Mouse (Mus musculus) hematopoietic stem cell, adult 5-6 weeks (primary cell): ENCODE measurements around the gene Endod1. TPM values are rescaled to one million over a fixed set of nuclear protein-coding genes. Genes with fewer than 3 reads are reported as not detected.
"Not testable (repeated sequence)": the region's sequence is repeated elsewhere in the genome, so short reads cannot be mapped to it uniquely, and the experiment has no call there.

Source experiments
- ATAC-seq, 2 experiments: fragments of 125-278 bp in 1 of 2; replicated peaks in 1 of 2; 2 replicates each; pipeline ENCODE4 v1.8.0; 2016 to 2017; ENCODE audit warnings: inconsistent platforms in 2 of 2, mild to moderate bottlenecking in 2 of 2, moderate number of reproducible peaks in 2 of 2, low read depth in 1 of 2, moderate TSS enrichment in 1 of 2; ENCODE audit not compliant: low FRiP score in 2 of 2, poor library complexity in 2 of 2, severe bottlenecking in 2 of 2, insufficient read depth in 1 of 2, low TSS enrichment in 1 of 2
- total RNA-seq: library from RNA; stranded (forward); fragments of 172-1452, 232-1000 nt; gene quantifications from 2 replicates; pipeline ENCODE4 v1.2.3, GENCODE M21; 2017

The Endod1 gene
- total RNA-seq, 1 experiment from 2014 or later, result 14.4 TPM

DNA sequence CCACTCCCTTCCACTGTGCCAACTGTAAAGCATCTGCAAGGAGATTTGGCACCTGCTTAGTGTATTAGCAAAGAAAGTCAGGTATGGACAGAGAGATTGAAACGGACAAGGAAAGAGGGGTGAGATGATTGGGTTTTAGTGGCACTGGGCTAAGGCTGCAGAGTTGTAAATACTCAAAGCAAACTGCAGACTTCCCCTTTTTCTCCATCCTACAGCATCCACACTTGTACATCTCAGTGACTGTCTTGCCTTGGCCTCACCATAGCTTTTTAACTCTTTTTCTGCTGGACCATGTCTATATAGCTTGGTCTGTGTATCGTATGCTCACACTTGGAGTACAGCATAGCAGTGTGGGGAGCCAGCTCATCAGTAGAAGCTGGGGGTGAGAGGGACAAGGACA, 30.5 kb downstream of the Endod1 start:
- peak; percentile 18 to 28; a peak in 1 of 4 replicates for ATAC-seq

DNA sequence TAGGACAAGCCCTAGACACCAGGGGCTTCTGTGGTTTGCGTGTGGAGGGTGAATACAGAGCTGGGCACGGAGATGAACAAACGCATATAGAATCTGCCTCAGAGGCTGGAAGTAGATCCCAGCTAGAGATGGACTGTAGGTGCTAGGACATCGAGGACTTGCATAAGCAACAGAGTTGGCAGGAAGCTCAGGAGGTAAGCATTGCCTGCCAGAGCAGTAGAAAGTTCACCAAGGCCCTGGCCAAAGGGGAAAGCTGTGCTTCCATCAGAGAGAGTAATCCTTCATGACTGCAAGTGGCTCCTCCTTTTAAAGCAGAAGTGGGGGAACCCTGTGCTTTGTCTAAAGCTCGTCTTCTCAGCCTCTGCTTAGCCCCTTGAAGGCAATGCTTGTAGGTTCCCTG, 31.9 kb downstream of the Endod1 start:
- ATAC-seq, result no peak

DNA sequence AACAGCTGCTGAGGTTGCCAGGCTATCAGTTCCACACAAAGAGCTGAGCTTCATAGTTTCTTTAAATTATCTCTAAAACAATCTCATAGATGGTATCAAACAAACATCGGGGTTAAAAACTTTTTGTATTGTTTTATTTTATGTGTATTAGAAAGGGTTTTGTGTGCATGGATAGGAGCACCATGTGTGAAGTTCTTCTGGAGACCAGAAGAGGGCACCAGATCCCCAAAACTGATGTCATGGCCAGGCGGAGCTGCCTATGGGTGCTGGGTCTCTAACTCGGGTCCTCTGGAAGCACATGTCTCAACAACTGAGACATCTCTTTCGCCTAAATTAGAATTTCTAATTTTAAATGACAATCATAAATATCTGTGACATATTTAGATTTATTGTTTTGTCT, 32.9 kb downstream of the Endod1 start:
- peak in 1 of 2 experiments; percentile 40; a peak in 1 of 4 replicates for ATAC-seq

DNA sequence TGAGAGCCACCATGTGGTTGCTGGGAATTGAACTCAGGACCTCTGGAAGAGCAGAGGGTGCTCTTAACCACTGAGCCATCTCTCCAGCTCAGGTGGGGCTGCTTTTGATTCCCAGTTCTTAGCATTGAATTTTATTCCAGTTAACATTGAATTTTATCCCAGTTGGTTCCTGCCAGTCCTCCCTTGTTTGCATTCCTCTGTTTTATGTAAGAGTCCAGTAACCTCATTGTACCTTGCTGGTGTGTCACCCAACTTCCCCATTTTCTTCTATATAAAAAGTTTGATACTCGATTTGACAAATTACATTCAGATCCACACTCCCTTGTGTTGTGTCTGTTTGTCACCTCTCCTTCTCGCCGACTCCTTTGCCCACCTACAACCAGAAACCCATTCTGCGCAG, 35.4 kb downstream of the Endod1 start:
- not testable (repeated sequence) for ATAC-seq

DNA sequence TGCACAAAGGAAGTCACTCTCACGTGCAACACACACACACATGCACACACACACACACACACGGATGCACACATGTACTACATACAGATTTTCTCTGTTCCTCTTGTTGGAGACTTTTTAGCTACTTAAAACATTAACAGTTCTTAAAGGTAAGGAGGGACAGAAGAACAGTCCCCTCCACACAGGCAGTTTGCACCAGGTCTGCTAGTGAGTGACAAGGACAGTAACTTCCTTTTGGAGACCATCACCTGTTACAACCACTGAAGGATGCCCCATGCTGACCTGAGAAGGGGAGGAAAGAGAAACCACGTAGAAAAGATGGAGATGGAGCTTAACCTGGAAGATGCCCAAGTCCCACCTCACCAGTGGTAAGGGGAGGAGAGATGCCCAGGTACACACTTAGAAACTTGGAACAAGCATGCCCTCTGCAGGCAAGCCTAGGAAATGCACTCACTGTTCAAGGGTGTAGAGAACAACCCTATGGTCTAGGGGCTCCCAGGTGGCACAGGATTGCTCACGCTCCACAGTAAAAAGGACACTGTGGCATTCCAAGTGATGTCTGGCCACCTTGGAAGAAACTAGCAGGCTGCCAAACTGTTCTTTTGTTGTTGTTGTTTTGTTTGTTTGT, 39.2 kb downstream of the Endod1 start:
- ATAC-seq, result peak; percentile 83 to 84

DNA sequence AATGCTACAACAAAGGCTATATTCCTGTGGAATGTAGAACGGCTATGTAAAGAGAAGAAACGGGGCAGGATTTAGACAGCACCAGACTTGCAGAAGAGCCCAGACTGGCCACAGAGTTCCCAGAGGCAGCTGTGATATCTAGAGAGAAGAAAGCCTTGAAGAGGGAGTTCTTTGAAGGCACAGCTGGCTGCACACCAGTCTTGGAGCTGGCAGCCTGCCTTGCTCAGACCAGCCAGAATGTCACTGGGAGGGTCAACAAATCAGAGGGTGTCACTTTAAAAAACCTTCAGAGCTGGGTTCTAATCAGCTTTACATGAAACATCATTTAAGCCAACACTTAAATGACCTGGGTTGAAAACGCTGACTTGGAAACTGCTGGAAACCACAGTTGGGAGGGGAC, 42.6 kb downstream of the Endod1 start:
- ATAC-seq, result no peak

DNA sequence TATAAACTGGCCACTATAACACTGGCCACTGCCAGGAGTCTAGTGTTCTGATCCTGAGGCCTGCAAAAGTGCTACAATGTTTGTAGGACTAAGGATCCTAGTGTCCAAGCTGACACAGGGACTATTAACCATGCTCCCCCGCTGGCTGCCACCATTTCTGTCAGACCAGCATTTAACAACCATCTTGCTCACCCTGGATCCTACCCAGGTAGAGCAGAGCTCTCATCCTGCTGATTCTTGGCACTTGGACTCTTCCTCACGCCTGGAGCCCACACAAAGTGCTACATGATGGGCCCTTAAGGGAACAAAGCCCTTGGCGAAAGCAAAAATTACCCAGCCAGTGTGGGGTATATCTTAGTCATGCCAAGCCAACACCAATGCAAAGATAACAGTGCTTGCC, 44.4 kb downstream of the Endod1 start:
- ATAC-seq, result no peak

DNA sequence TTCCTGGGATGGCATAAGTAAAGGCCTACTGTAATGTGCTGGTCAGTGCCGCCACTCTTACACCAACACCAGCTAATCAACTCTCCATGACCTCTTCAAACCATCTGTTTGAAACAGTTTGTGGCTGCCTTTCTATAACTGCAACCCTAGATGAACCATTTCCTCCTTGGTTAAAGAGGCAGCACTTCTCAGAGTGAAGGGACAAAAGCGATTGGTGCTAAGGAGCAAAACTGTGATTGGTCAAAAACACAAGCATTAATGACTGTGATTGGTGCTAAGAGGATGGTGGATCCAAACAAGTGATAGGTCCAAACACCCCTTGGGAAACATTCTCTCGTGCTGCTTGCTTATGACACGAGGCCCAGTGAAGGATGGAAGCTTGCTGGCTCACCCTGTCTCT, 45.5 kb downstream of the Endod1 start:
- ATAC-seq, result no peak

DNA sequence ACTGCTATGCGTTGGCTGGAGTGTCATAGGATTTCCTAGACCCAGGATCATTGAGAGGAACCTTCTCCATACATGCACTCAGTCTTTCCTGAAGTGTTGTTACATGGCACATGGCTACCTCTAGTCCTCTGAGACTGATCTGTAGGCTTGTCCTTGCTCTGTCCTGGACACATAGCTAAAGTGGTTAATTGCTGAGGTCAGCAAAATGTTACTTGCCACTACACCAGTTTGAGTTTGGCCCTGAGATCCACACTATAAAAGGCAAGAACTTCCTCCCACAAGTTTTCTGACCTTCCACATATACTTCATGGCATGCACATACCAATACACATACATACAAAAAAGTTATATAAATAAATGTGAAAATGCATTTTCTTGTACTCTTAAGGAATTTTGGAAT, 64.7 kb downstream of the Endod1 start:
- no peak for ATAC-seq

DNA sequence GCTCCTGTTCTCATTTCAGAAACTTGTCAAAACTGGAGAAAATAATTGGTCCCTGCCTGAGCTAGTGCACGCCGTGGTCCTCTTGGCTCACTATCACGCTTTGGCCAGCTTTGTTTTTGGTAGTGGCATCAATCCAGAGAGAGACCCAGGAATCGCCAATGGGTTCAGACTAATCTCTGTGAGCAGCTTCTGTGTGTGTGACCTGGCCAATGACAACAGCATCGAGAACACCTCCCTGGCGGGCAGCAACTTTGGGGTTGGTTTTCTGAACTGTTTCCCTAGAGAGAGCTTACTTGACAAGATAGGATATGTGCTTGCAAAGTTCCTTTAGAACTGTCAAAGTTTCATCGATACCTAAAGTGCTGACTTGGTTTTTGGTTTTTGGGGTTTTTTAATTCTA, 66.8 kb downstream of the Endod1 start:
- no peak for ATAC-seq

DNA sequence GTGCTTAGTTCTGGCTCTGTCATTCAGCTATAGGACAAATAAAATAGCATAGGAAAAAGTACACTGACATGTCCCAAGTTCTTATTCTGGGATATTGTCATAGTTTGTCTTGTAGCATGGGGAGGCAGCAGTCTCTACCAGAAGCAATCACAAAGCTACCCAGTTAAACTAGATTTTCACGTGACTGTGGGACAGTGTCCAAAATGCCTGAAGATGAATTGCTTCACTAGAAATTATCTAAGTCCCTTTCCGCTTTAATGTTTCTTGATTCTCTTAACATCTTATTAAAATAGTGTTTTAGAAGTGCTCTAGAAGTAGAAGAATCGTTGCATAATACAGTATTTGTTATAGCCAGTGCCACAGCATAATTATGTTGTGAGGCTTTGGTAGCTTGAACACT, 67.3 kb downstream of the Endod1 start:
- ATAC-seq, result no peak

DNA sequence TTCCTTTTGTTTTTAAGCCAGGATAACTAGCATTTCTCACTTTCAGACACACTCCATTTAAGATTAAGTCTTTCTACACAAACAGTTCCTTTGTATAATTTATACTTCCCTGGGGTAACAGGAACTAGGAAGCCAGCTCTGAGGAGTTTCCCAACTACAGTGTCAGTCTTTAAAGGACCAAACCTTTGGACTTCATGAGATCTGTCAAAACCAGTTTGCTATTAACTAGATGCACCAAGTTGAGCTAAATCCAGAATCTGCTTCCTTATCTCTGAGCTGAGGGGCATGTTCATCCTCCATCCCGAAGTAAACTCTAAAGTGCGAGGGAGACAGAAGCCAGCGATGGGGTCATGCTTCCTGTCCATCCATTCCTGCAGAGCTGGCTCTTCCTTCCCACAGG, 74.0 kb downstream of the Endod1 start:
- no peak for ATAC-seq

DNA sequence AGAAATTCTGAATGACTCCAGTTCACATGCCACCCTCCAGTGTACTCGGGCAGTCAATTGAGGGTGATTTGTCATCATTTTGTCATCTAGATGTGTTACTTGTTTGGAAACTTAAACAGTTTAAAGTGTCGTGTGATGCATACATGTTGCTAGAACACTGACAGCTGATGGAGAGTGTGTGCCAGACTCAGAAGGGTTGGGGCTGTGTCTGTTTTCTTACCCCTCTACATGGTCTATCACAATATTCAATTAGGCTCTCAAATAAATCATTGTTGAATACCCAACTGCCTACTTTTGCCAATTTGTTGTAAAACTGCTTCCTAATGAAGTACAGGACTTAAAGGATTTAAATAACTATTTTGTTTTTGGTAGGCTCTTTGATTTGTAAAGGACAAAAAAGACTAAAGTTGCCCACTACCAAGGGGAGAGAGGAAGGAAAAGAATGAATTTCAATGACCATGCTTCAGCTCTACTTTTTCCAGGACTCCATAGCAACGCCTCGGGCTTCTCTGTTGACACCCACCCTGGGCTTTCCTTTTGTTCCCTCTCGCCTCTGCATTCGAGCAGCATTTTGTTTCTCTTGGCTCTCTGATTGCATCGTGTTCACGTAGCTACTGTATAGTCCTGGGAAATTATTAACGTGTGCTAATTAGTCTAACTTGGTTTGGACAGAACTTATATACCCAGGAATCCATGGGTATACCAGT, 76.9 kb downstream of the Endod1 start:
- no peak for ATAC-seq

Other genes with a start within 250 kb of the Endod1 start
- gene Sesn3, start 106.4 kb downstream of the Endod1 start, total RNA-seq, result 20.9 and 24.9 TPM in 2 replicates
- 0.30 and 1.1 TPM in 2 replicates for gene Kdm4d, start 119.0 kb upstream of the Endod1 start, total RNA-seq
- gene Cwc15, start 119.1 kb upstream of the Endod1 start, total RNA-seq, result 230 and 255 TPM in 2 replicates